Mouse (Mus musculus): ENCODE measurements around the gene Sh3bp1. TPM values are rescaled to one million over a fixed set of nuclear protein-coding genes. Genes with fewer than 3 reads are reported as not detected.

Gene Sh3bp1
- total RNA-seq, 1 experiment: 10.5 TPM

DNA sequence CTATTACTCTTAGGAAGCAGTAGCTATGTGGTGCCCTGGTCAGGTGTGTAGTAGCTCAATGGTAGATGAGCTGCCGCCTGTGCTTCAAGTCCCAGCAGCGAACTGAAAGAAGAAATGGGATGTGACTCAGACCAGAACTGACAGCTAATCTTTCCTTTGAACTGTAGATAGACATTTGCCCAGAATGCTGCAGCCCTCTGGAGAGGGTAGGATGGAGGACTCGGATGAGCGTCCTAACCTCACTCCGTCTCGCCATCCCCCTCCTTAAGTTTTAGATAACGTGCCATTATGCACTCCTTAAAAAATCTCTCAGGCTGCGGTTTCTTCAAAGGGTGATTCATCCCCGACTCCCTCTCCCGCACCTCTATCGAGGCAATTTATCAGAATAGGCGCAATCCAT, 20.3 kb downstream of the Sh3bp1 start:
- Histone ChIP-seq H3K9ac (ENCODE audit: insufficient read depth, low read depth, low read length, poor library complexity, severe bottlenecking) (no peak overlapping the region), H3K4me3 (ENCODE audit: insufficient read depth in 1 of 2, low read depth in 1 of 2, low read length in 2 of 2, poor library complexity in 1 of 2, severe bottlenecking in 1 of 2) (no peak overlapping the region), H3K4me1 (ENCODE audit: control insufficient read depth in 2 of 2, insufficient read depth in 2 of 2, low read length in 2 of 2, poor library complexity in 1 of 2) (peaks cover 4 to 18% of the 10 kb centered on the region in 2 experiments; a peak in 2 of 4 replicates), H3K27ac (ENCODE audit: insufficient read depth, low read depth, low read length, poor library complexity, severe bottlenecking) (no peak overlapping the region), H3K9me3 (ENCODE audit: control insufficient read depth, insufficient read depth, low read depth, low read length) (no peaks in the 10 kb centered on the region), H3K36me3 (ENCODE audit: control insufficient read depth, insufficient read depth, low read length, poor library complexity, severe bottlenecking) (peaks cover 18% of the 10 kb centered on the region; the same call in 1 of the 2 replicates)
- TF ChIP-seq HCFC1 (IDR thresholded peaks at IDR 0.05; ENCODE audit: borderline replicate concordance, insufficient read depth, low read length) (no peak), CHD2 (IDR thresholded peaks at IDR 0.05; ENCODE audit: low read depth, low read length) (no peak), ZNF384 (IDR thresholded peaks at IDR 0.05; ENCODE audit: low read depth, low read length) (no peak), MAFK (IDR thresholded peaks at IDR 0.05; ENCODE audit: insufficient read depth, low read depth, low read length) (no peak), ZC3H11A (IDR thresholded peaks at IDR 0.05; ENCODE audit: borderline replicate concordance, low read depth, low read length) (no peak)
- DNase-seq (ENCODE audit: low read depth, low spot score): no peak
- in situ Hi-C loops (cut with MboI; ENCODE audit: low sequenced_read_pairs in 2 of 2, unreplicated experiment in 2 of 2): no loop called here

DNA sequence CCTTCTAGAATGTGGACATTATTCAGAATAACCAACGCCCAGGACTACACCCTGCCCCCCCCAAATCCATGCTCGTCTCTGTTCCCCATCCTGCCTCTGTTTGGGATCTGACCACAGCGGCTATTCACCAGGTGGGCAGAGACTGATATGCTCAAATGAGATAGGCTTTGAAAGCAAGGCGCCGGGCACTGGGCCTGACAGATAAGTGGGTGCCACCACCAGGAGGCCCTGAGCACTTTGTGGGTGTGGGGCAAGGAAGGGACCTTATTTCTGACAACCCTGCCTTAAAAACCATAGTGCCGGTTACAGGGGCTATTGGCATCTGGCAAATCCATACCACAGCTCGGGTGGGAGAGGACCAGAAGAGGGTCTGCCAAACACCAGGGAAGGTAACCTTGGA, 23.1 kb downstream of the Sh3bp1 start:
- no peak overlapping the region for H3K27ac ChIP-seq (ENCODE audit: insufficient read depth, low read depth, low read length, poor library complexity, severe bottlenecking)
- in situ Hi-C loops (cut with MboI; ENCODE audit: low sequenced_read_pairs in 2 of 2, unreplicated experiment in 2 of 2): no loop called here
- H3K9ac ChIP-seq (ENCODE audit: insufficient read depth, low read depth, low read length, poor library complexity, severe bottlenecking): no peak overlapping the region
- no peak for DNase-seq (ENCODE audit: low read depth, low spot score)
- H3K9me3 ChIP-seq (ENCODE audit: control insufficient read depth, insufficient read depth, low read depth, low read length): no peaks in the 10 kb centered on the region
- no peak overlapping the region for H3K4me3 ChIP-seq (ENCODE audit: insufficient read depth in 1 of 2, low read depth in 1 of 2, low read length in 2 of 2, poor library complexity in 1 of 2, severe bottlenecking in 1 of 2)
- peaks cover 19 to 21% of the 10 kb centered on the region in 2 experiments for H3K4me1 ChIP-seq (ENCODE audit: control insufficient read depth in 2 of 2, insufficient read depth in 2 of 2, low read length in 2 of 2, poor library complexity in 1 of 2)
- TF ChIP-seq MAFK (IDR thresholded peaks at IDR 0.05; ENCODE audit: insufficient read depth, low read depth, low read length): no peak
- TF ChIP-seq ZC3H11A (IDR thresholded peaks at IDR 0.05; ENCODE audit: borderline replicate concordance, low read depth, low read length): no peak
- no peak for TF ChIP-seq ZNF384 (IDR thresholded peaks at IDR 0.05; ENCODE audit: low read depth, low read length)
- TF ChIP-seq HCFC1 (IDR thresholded peaks at IDR 0.05; ENCODE audit: borderline replicate concordance, insufficient read depth, low read length): no peak
- TF ChIP-seq CHD2 (IDR thresholded peaks at IDR 0.05; ENCODE audit: low read depth, low read length): no peak
- H3K36me3 ChIP-seq (ENCODE audit: control insufficient read depth, insufficient read depth, low read length, poor library complexity, severe bottlenecking): peaks cover 7% of the 10 kb centered on the region; the same call in 1 of the 2 replicates

DNA sequence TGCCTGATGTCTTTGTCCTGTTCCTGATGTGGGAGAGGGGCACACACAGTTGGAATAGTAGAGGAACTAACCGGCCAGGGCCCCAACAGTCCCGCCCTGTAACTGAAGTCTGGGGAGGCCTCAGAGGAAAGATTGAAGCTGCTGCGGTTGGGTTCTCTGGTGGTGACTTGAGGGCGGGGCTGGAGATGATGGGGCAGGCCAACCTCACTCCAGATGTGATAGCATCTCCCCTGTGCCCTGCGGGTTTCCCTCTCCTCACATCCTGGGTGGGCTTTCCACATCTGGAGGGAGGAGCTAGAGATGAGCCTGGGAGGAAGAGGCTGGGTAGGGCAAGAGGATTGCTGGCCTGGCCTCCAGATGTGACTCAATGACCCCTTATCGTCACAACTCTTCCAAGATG, 24.0 kb downstream of the Sh3bp1 start:
- H3K36me3 ChIP-seq (ENCODE audit: control insufficient read depth, insufficient read depth, low read length, poor library complexity, severe bottlenecking): 0 out of 2 replicates have a peak, but pooled peaks cover 2% of the 10 kb centered on the region
- H3K4me1 ChIP-seq (ENCODE audit: control insufficient read depth in 2 of 2, insufficient read depth in 2 of 2, low read length in 2 of 2, poor library complexity in 1 of 2): peaks cover 21 to 22% of the 10 kb centered on the region in 2 experiments
- no peaks in the 10 kb centered on the region for H3K9me3 ChIP-seq (ENCODE audit: control insufficient read depth, insufficient read depth, low read depth, low read length)
- no peak for TF ChIP-seq HCFC1 (IDR thresholded peaks at IDR 0.05; ENCODE audit: borderline replicate concordance, insufficient read depth, low read length)
- TF ChIP-seq CHD2 (IDR thresholded peaks at IDR 0.05; ENCODE audit: low read depth, low read length): no peak
- no peak for TF ChIP-seq ZNF384 (IDR thresholded peaks at IDR 0.05; ENCODE audit: low read depth, low read length)
- TF ChIP-seq ZC3H11A (IDR thresholded peaks at IDR 0.05; ENCODE audit: borderline replicate concordance, low read depth, low read length): no peak
- TF ChIP-seq MAFK (IDR thresholded peaks at IDR 0.05; ENCODE audit: insufficient read depth, low read depth, low read length): no peak
- H3K9ac ChIP-seq (ENCODE audit: insufficient read depth, low read depth, low read length, poor library complexity, severe bottlenecking): no peak overlapping the region
- in situ Hi-C loops (cut with MboI; ENCODE audit: low sequenced_read_pairs in 2 of 2, unreplicated experiment in 2 of 2): no loop called here
- no peak overlapping the region for H3K27ac ChIP-seq (ENCODE audit: insufficient read depth, low read depth, low read length, poor library complexity, severe bottlenecking)
- DNase-seq (ENCODE audit: low read depth, low spot score): no peak
- H3K4me3 ChIP-seq (ENCODE audit: insufficient read depth in 1 of 2, low read depth in 1 of 2, low read length in 2 of 2, poor library complexity in 1 of 2, severe bottlenecking in 1 of 2): no peak overlapping the region

DNA sequence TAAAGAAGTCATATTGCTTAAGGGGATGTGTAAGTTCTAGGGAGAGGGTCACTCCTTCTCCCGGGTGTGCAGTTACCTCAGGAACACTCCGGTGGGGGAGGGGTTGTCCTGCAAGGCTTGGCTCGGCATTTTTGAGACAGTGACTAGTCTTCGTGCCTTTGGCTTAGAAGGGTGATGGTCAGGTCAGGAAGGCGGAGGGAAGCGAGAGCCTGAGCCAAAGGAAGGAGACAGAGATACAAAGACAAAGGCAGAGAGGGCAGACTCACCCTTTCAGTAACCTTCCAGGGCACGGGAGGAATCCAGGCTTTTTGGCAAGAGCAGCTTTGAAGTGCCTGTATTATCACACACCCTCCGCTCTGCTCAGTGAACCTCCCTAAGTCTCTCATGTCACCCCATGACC, 25.6 kb downstream of the Sh3bp1 start:
- Histone ChIP-seq H3K27ac (ENCODE audit: insufficient read depth, low read depth, low read length, poor library complexity, severe bottlenecking) (no peak overlapping the region), H3K9me3 (ENCODE audit: control insufficient read depth, insufficient read depth, low read depth, low read length) (no peaks in the 10 kb centered on the region)
- in situ Hi-C loops (cut with MboI; ENCODE audit: low sequenced_read_pairs in 2 of 2, unreplicated experiment in 2 of 2): no loop called here

More for the DNA sequence above, 25.6 kb downstream of the Sh3bp1 start:
- Histone ChIP-seq H3K9ac (ENCODE audit: insufficient read depth, low read depth, low read length, poor library complexity, severe bottlenecking) (no peak overlapping the region), H3K4me1 (ENCODE audit: control insufficient read depth in 2 of 2, insufficient read depth in 2 of 2, low read length in 2 of 2, poor library complexity in 1 of 2) (peaks cover 21 to 23% of the 10 kb centered on the region in 2 experiments), H3K36me3 (ENCODE audit: control insufficient read depth, insufficient read depth, low read length, poor library complexity, severe bottlenecking) (peaks cover under 1% of the 10 kb centered on the region; the same call in 1 of the 2 replicates), H3K4me3 (ENCODE audit: insufficient read depth in 1 of 2, low read depth in 1 of 2, low read length in 2 of 2, poor library complexity in 1 of 2, severe bottlenecking in 1 of 2) (no peak overlapping the region)
- no peak for TF ChIP-seq HCFC1 (IDR thresholded peaks at IDR 0.05; ENCODE audit: borderline replicate concordance, insufficient read depth, low read length)
- no peak for TF ChIP-seq MAFK (IDR thresholded peaks at IDR 0.05; ENCODE audit: insufficient read depth, low read depth, low read length)
- no peak for TF ChIP-seq ZC3H11A (IDR thresholded peaks at IDR 0.05; ENCODE audit: borderline replicate concordance, low read depth, low read length)
- TF ChIP-seq ZNF384 (IDR thresholded peaks at IDR 0.05; ENCODE audit: low read depth, low read length): no peak
- TF ChIP-seq CHD2 (IDR thresholded peaks at IDR 0.05; ENCODE audit: low read depth, low read length): no peak
- no peak for DNase-seq (ENCODE audit: low read depth, low spot score)

Data from ES-E14 (cell line).